Mouse (Mus musculus) monocyte, adult 2 months (primary cell): ENCODE data around the gene Pdf.
"Not testable (repeated sequence)": the region's sequence is repeated elsewhere in the genome, so short reads cannot be mapped to it uniquely, and the experiment has no call there.

Source experiments
- DNase-seq, 2 experiments: peaks; one replicate each; pipeline ENCODE4 v3.0.0; 2022; ENCODE audit warnings: low spot score in 2 of 2, low read depth in 1 of 2

Gene Pdf

DNA sequence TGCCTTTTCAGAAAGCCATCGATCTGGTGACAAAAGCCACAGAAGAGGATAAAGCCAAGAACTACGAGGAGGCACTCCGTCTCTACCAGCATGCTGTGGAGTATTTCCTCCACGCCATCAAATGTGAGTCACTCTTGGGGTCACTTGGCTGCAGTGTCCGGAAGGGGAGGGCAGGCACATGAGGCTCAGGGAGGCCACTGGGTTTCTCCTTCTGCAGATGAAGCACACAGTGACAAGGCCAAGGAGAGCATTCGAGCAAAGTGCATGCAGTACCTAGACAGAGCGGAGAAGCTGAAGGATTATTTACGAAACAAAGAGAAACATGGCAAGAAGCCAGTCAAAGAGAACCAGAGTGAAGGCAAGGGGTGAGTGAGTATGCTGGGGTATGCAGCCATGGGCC is 11.8 kb downstream of the Pdf start:
- no peak for DNase-seq

DNA sequence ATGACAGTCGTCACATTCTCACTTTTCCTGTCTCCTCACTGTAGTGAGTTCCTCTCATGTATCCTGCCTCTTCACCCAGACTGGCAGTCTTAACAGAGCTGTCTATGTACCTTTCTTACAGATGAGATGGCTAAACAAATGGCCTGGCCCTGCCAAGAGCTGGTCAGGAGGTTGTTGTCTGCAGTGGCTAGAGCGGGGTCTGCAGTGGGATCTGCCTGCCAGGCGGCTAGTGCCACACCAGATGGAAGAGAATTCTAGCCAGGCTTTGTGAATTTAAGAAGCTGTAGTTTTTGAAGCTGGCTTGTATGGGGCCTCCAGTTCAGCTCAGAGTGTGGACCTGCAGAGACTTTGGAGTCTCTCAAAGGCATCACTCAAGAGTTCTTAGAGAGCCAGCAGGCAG is 12.8 kb downstream of the Pdf start:
- DNase-seq = no peak

DNA sequence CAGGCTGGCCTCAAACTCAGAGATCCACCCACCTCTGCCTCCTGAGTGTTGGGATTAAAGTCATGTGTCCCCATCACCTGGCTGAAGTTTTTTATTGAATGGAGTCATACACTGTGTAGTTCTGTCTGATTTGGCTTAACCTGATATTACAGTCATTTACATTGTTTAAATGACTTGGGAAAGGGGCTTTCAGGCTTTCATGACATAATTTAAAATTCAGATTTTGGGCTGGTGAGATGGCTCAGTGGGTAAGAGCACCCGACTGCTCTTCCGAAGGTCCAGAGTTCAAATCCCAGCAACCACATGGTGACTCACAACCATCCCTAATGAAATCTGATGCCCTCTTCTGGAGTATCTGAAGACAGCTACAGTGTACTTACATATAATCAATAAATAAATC is 14.8 kb downstream of the Pdf start:
- DNase-seq = not testable (repeated sequence)

- DNase-seq = no peak
Observed at GRCm38 (mm10) chr8:107031577-107032090, 16.8 kb downstream of the Pdf start.

DNA sequence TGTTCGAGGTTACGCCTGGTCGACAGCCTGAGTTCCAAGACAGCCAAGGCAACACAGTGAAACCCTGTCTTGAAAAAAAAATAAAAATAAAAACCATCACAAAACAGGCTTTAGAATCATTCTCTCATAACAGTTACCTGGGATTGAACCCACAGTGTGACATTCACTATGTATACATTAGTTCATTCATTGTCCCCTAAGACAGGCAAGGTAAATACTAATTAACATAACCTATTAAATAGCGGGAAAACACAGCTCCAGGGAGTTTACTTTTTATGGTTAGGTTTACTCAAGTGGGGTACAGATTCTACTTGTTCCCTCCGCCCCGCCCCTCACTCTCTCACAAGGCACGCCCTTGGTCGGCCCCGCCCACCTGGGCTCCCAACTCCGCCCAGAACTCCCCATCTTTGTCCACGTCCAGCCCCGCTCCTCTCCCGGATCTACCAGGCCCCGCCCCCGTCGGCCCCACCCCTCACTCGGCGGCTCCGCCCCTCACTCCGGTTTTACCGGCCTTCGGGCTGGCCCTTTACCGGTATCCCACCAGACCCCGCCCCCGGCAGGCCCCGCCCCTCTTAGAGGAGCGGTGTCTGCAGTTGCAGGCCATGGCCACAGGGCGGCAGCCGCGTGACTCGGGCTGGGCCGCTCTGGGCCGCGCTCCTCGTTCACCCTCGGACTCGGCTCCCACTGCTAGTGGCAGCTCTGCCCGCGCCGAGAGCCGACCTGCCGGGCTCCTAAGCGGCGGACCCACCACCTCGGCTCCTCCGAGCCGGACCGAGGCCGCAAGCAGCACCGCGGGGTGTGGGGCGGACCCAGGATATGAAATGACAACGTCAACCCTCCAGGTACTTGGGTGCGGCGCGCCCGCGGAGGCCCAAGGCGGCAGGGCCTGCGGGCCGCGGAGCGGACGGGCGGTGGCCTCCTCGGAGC is 17.5 kb downstream of the Pdf start, which contains the start of gene Vps4a:
Vps4a (plus strand) TSS at position 573 of the 927 bp plus-strand sequence.
- DNase-seq = peak; percentile 91 to 94

DNA sequence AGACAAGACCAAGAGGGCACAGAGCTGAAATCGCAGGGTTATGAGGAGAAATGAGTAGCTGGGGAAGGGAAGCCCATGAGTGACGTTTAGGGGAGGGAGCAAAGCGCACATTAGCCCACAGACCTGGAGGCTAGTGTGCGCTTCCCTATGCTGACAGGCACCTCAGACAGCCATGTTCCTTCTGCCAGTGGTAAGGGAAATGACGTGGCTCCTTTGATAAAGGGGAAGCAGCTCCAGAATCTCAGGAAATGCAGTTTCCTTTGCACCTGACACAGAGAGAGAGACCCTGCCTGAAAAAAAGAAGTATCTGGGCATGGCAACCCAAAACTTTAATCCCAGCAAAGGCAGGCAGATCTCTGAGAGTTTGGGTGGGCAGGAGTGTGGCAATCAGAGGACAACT is 18.4 kb downstream of the Pdf start:
- DNase-seq = peak; percentile 17

GRCm38 (mm10) chr8:107029310-107029709 is 19.1 kb downstream of the Pdf start:
- DNase-seq = no peak

DNA sequence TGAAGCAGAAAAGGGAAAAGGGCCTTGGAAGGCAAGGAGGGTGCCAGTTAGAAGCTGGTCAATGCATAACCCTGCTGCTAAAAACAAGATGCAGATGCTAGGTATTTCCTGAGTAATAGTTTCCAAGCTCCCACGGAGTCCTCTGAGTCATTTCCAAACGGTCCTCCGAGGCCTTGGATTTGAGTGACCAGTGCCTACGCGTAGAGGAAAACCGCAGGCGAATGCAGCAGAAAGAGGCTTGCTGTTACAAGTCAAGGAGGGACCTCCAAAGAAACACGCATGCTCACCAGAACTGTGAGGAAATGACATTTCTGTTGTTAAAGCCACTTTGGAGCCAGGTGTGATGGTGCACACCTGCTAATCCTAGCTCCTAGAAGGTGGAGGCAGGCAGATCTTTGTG is 24.9 kb downstream of the Pdf start:
- no peak for DNase-seq

DNA sequence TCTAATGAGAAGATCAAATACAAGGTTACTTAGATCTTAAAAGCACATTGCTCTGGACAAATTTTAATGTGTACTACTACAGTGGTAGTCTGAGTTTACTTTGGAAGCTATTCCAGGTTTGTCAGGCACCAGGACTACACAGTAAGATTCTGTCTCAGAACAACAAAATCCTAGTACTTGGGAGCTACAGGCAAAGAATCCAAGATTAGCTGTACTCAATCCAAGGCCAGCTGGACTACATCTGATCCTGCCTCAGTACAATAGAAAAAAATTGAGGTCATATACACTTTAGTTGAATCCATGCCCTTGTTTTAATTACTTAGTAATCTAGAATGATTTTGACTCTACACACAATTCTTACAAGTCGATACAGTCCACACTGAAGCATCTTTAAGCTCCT is 33.5 kb downstream of the Pdf start:
- DNase-seq = no peak

- DNase-seq = no peak
Observed at GRCm38 (mm10) chr8:107012666-107013065, 35.7 kb downstream of the Pdf start.

DNA sequence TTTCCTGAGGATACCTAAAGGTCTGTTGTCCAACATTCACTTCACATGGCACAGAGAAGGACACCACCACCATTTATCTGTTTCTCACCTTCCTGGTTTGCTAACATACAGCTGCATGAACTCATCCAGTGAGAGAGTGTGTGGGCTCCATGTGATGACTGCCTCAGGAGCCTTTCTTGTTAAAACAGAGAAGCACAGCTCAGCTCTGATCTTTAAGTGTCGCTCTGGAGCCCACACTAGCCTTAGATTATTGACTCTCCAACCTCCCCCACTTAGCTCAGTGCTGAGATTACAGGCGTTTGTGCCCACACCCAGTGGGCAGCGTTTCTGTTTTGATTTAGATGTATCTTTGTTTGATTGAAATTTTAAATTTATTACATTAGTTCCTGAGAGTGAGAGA is 40.6 kb downstream of the Pdf start:
- no peak for DNase-seq

DNA sequence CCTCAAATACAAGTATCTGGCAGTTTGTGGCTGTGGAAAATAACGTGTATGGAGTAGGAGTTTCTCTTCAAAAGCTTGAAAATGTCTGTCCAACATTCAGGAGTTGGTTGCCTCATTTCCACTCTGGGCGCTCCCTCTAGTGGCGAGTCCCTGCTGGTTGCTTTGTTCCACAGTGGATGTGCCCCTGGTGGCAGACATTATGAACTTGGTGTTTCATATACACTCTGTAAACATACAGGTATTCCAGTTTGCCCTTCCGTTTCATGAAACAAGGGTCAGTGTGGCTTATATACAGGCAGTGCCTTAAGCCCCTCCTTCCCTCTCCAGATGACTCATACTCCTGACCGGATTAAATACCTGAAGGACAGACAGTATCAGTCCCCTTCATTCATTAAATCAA is 45.9 kb downstream of the Pdf start:
- peak; percentile 34 to 76 for DNase-seq

DNA sequence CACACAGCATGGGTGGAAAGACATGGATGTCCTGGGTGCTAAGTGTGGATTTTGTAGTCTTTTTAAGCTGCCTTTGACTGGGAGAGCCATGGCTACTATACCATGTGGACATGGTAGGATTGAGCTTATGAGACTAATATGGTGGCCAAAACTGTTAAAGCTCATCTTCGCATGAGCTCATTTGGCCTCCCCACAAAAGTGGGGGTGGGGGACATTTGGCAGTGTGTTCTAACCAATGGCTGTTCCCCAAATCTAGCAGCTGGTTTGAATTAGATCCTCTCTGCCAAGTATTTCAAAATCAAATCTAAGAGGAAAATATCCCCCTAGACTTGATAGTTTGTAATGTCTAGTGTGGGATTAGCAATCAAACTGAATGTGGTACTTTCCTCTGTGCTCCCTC is 49.3 kb downstream of the Pdf start:
- DNase-seq = no peak

GRCm38 (mm10) chr8:106997416-106997815 is 51.0 kb downstream of the Pdf start:
- DNase-seq = no peak

DNA sequence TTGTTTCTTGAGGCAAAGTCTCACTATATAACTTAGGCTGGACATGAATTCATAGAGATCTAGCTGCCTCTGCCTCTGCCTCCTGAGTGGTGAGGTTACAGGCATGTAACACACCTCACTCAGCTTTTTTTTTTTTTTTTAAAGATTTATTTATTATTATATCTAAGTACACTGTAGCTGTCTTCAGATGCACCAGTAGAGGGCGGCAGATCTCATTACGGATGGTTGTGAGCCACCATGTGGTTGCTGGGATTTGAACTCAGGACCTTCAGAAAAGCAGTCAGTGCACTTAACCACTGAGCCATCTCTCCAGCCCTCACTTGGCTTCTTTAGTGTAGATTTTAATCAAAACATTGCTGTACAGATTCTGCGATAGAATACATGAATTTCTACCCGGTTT is 52.1 kb downstream of the Pdf start:
- not testable (repeated sequence) for DNase-seq
